Mouse (Mus musculus) limb, embryonic 12.5 days (tissue): ENCODE measurements around the gene Cd80. TPM values are rescaled to one million over a fixed set of nuclear protein-coding genes. Genes with fewer than 3 reads are reported as not detected.
"Not testable (repeated sequence)": the region's sequence is repeated elsewhere in the genome, so short reads cannot be mapped to it uniquely, and the experiment has no call there.

Experiments
- ATAC-seq: fragments of 200-750 bp; cut with Nextera tagmentation; 2 replicates; pipeline ENCODE4 v1.8.0; 2017; ENCODE audit warnings: low read depth, moderate TSS enrichment; ENCODE audit not compliant: insufficient number of reproducible peaks, insufficient read depth, low FRiP score, low TSS enrichment
- H3K27ac ChIP-seq: fragments of 300-500 bp; sonication (generic); 2 replicates; pipeline ENCODE4 v1.5.1; 2016; ENCODE audit warnings: mild to moderate bottlenecking, moderate library complexity
- H3K27me3 ChIP-seq: fragments of 300-500 bp; sonication (generic); 2 replicates; pipeline ENCODE4 v1.6.1; 2016; ENCODE audit warnings: mild to moderate bottlenecking, moderate library complexity
- H3K36me3 ChIP-seq: fragments of 300-500 bp; sonication (generic); 2 replicates; pipeline ENCODE4 v1.6.1; 2016; ENCODE audit warnings: mild to moderate bottlenecking, moderate library complexity
- H3K4me1 ChIP-seq: fragments of 300-500 bp; sonication (generic); replicated peaks from 2 replicates; pipeline ENCODE4 v1.6.1; 2016
- H3K4me2 ChIP-seq: fragments of 300-500 bp; sonication (generic); 2 replicates; pipeline ENCODE4 v1.6.1; 2016; ENCODE audit warnings: mild to moderate bottlenecking, moderate library complexity
- H3K4me3 ChIP-seq: fragments of 300-500 bp; sonication (generic); replicated peaks from 2 replicates; pipeline ENCODE4 v1.5.1; 2016; ENCODE audit warnings: mild to moderate bottlenecking
- H3K9ac ChIP-seq: fragments of 300-500 bp; sonication (generic); replicated peaks from 2 replicates; pipeline ENCODE4 v1.6.1; 2016; ENCODE audit warnings: mild to moderate bottlenecking, moderate library complexity
- H3K9me3 ChIP-seq: fragments of 300-500 bp; sonication (generic); 2 replicates; pipeline ENCODE4 v1.6.1; 2016; ENCODE audit warnings: mild to moderate bottlenecking, moderate library complexity
- WGBS: fragments of 180-500 bp; shearing (Covaris S2); methylation state at CpG from one replicate; pipeline ENCODE4 v1.1.7; 2016; 5-methylcytosine and 5-hydroxymethylcytosine counted together
- polyA plus RNA-seq: library from polyadenylated mRNA; unstranded; fragments of >200 nt; fragmentation: Nextera tagmentation; extraction: Ambion mirVana; gene quantifications from 2 replicates; pipeline ENCODE4 v1.2.1, GENCODE M21; 2016

Cd80 gene
- polyA plus RNA-seq, 1 experiment from 2014 or later: 0.41 TPM

- ATAC-seq: no peak
- WGBS: 85% methylated on average over 8 of the region's 8 CpGs
- H3K36me3 ChIP-seq: no peaks in the 10 kb centered on the region
- H3K4me2 ChIP-seq: no peak overlapping the region
- H3K9me3 ChIP-seq: no peaks in the 10 kb centered on the region
- H3K4me1 ChIP-seq: 0 out of 2 replicates have a peak, but pooled peaks cover 3% of the 10 kb centered on the region
- no peaks in the 10 kb centered on the region for H3K27me3 ChIP-seq
- no peak overlapping the region for H3K4me3 ChIP-seq
- no peak overlapping the region for H3K27ac ChIP-seq
- no peak overlapping the region for H3K9ac ChIP-seq
Observed at GRCm38 (mm10) chr16:38433514-38433913, 21.8 kb upstream of the Cd80 start.

GRCm38 (mm10) chr16:38434295-38434795 is 21.0 kb upstream of the Cd80 start:
- H3K36me3 ChIP-seq: no peaks in the 10 kb centered on the region
- H3K9ac ChIP-seq: no peak overlapping the region
- no peak overlapping the region for H3K27ac ChIP-seq
- H3K4me1 ChIP-seq: 0 out of 2 replicates have a peak, but pooled peaks cover 3% of the 10 kb centered on the region
- no peak overlapping the region for H3K4me2 ChIP-seq
- no peak for ATAC-seq
- H3K9me3 ChIP-seq: no peaks in the 10 kb centered on the region
- WGBS: 89% methylated on average over 4 of the region's 4 CpGs
- H3K27me3 ChIP-seq: no peaks in the 10 kb centered on the region
- H3K4me3 ChIP-seq: no peak overlapping the region

DNA sequence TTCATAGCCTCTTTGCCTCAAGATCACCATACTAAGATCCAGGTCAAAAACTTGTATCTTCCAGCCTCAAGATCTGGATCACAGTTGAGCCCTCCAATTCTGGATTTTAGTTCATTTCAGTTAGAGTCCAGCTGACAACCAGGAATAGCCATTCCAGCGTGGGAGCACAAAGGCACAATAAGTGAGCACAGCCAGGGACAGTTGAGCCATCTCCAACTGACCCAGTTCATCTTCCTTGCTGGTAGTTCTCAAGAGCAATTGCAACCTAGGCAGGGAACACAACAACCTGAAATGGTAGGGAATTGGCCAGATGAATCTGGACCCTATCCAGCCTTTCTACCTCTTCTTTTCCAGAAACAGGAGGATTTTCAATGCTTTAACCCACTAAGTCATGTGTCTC is 16.2 kb upstream of the Cd80 start:
- Histone ChIP-seq H3K27me3 (no peaks in the 10 kb centered on the region), H3K4me2 (no peak overlapping the region), H3K27ac (no peak overlapping the region), H3K4me1 (no peaks in the 10 kb centered on the region), H3K9me3 (no peaks in the 10 kb centered on the region), H3K9ac (no peak overlapping the region), H3K4me3 (no peak overlapping the region), H3K36me3 (peaks cover 18% of the 10 kb centered on the region)
- no peak for ATAC-seq
- WGBS: 91% methylated on average over 1 of the region's 1 CpGs

- no peak overlapping the region for H3K9ac ChIP-seq
- WGBS: 77% methylated on average over 6 of the region's 6 CpGs
- no peak for ATAC-seq
Observed at GRCm38 (mm10) chr16:38440403-38440802, 15.0 kb upstream of the Cd80 start.

DNA sequence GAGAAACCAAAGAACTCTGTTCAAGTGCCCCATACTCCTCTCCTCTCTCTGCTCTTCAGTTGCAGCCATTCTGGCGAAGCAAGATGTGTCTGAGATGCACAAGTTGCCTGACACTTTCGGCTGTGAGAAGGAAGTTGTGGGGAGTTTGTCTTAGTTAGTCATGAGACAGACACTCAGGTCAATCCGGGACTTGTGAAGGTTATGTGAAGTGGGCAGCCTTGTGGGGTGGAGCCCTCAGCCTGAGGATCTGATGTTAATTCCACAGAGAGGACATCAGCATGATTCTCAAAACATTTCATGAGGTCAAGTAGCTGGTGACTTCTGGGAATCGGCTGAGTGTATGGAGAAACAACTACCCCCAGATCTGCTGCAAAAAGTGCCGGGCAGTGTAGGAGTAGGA is 13.8 kb upstream of the Cd80 start:
- Histone ChIP-seq H3K36me3 (peaks cover 43% of the 10 kb centered on the region), H3K4me2 (no peak overlapping the region), H3K27ac (no peak overlapping the region), H3K4me3 (no peak overlapping the region), H3K27me3 (no peaks in the 10 kb centered on the region), H3K9me3 (no peaks in the 10 kb centered on the region), H3K4me1 (no peaks in the 10 kb centered on the region), H3K9ac (no peak overlapping the region)
- ATAC-seq: no peak
- WGBS: 91% methylated on average over 5 of the region's 5 CpGs

More at GRCm38 (mm10) chr16:38440403-38440802, 15.0 kb upstream of the Cd80 start:
- Histone ChIP-seq H3K9me3 (no peaks in the 10 kb centered on the region), H3K4me3 (no peak overlapping the region), H3K27me3 (no peaks in the 10 kb centered on the region), H3K36me3 (peaks cover 31% of the 10 kb centered on the region), H3K4me2 (no peak overlapping the region), H3K4me1 (no peaks in the 10 kb centered on the region), H3K27ac (no peak overlapping the region)

DNA sequence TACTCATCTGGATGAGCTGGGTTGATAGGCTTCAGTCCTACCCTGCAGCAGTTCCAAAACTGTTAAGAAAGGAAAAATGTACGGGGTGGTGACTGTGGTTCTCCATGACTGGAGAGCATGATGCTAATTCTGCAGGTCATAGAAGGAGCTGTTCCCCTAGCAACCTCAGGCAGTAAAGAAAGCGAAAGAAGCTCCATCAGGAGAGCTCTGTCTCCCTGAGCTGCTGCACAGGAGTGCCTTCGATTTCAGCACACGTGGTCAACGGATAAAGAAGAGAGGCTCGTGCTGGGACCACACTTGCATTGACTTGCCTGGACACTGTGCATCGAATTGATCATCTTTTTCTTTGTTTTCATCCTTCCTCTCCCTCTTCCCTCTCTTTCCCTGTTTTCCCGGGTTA is 13.1 kb upstream of the Cd80 start:
- WGBS: 90% methylated on average over 8 of the region's 8 CpGs
- H3K27me3 ChIP-seq: no peaks in the 10 kb centered on the region
- H3K36me3 ChIP-seq: peaks cover 49% of the 10 kb centered on the region

GRCm38 (mm10) chr16:38443721-38444464 is 11.5 kb upstream of the Cd80 start:
- no peak overlapping the region for H3K27ac ChIP-seq
- no peak for ATAC-seq
- H3K4me3 ChIP-seq: no peak overlapping the region
- WGBS: 96% methylated on average over 7 of the region's 7 CpGs
- peaks cover 65% of the 10 kb centered on the region for H3K36me3 ChIP-seq
- H3K4me2 ChIP-seq: no peak overlapping the region
- H3K4me1 ChIP-seq: 0 out of 2 replicates have a peak, but pooled peaks cover under 1% of the 10 kb centered on the region
- H3K9me3 ChIP-seq: no peaks in the 10 kb centered on the region
- no peak overlapping the region for H3K9ac ChIP-seq
- H3K27me3 ChIP-seq: no peaks in the 10 kb centered on the region

More for the DNA sequence above, 13.1 kb upstream of the Cd80 start:
- no peaks in the 10 kb centered on the region for H3K4me1 ChIP-seq
- ATAC-seq: no peak
- H3K4me3 ChIP-seq: no peak overlapping the region
- H3K4me2 ChIP-seq: no peak overlapping the region
- H3K27ac ChIP-seq: no peak overlapping the region
- H3K9ac ChIP-seq: no peak overlapping the region
- no peaks in the 10 kb centered on the region for H3K9me3 ChIP-seq

DNA sequence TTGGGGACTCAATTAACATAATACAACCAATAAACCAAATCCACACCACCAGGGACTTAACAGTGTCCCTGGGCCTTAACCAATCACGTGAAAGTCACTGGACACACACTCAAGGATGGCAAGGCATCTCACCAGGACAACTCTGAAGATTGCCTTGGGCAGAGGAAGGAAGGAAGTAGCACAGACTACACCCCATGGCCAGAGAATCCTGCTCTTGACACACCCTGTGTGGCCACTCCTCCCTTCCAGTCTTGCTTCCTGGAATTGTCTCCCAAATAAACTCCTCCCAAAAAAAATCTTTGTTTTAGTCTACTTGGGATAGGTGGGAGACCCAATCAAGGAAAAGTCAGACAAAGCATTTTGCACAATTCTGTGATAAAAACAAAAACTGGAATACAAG is 10.3 kb upstream of the Cd80 start:
- H3K4me1 ChIP-seq: 0 out of 2 replicates have a peak, but pooled peaks cover 3% of the 10 kb centered on the region
- H3K9me3 ChIP-seq: no peaks in the 10 kb centered on the region
- no peak for ATAC-seq
- H3K4me2 ChIP-seq: no peak overlapping the region
- H3K36me3 ChIP-seq: peaks cover 77% of the 10 kb centered on the region
- H3K4me3 ChIP-seq: no peak overlapping the region
- WGBS: 93% methylated on average over 1 of the region's 1 CpGs
- H3K27ac ChIP-seq: no peak overlapping the region
- no peaks in the 10 kb centered on the region for H3K27me3 ChIP-seq
- H3K9ac ChIP-seq: no peak overlapping the region

DNA sequence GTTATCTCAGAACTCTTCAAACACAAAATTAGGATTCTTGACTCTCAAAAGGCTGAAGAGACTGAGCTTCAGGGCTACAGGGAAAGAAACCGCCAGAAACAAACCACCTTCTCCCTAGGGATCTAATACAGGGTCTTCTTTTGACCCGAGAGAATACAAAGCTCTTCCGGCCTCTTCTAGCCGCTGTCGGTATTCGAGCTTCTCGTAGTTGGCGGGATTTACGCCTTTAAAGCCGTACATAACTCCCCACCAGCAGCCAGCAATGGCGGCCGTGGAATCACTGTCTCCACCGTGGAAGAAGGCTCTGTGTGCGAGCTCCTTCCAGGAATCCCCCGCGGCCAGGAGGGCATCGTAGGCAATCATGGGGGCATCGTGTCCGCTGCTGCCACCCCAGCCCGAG is 9.8 kb upstream of the Cd80 start:
- WGBS: 96% methylated on average over 20 of the region's 20 CpGs
- H3K4me1 ChIP-seq: 0 out of 2 replicates have a peak, but pooled peaks cover 5% of the 10 kb centered on the region

DNA sequence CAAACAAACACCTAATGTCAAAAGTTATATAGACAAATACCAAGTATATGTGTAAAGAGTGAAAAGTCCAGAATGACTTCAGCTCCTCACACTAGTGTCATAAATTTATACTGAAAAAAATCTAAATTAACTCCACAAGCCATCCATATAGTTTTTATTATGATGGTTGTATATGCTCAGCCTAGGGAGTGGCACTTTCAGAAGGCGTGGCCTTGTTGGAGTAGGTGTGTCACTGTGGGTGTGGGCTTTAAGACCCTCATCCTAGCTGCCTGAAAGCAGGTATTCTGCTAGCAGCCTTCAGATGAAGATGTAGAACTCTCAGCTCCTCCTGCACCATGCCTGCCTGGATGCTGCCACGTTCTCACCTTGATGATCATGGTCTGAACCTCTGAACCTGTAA is 9.2 kb upstream of the Cd80 start:
- H3K36me3 ChIP-seq: peaks cover 83% of the 10 kb centered on the region
- H3K27ac ChIP-seq, H3K27me3 ChIP-seq, H3K9me3 ChIP-seq, H3K4me1 ChIP-seq, H3K4me2 ChIP-seq, H3K4me3 ChIP-seq, H3K9ac ChIP-seq, ATAC-seq: not testable (repeated sequence)
- 91% methylated on average over 2 of the region's 2 CpGs for WGBS

More for the DNA sequence above, 9.8 kb upstream of the Cd80 start:
- no peaks in the 10 kb centered on the region for H3K9me3 ChIP-seq
- no peaks in the 10 kb centered on the region for H3K27me3 ChIP-seq
- no peak overlapping the region for H3K9ac ChIP-seq
- no peak overlapping the region for H3K27ac ChIP-seq
- H3K36me3 ChIP-seq: peaks cover 82% of the 10 kb centered on the region
- ATAC-seq: no peak
- no peak overlapping the region for H3K4me3 ChIP-seq
- no peak overlapping the region for H3K4me2 ChIP-seq

DNA sequence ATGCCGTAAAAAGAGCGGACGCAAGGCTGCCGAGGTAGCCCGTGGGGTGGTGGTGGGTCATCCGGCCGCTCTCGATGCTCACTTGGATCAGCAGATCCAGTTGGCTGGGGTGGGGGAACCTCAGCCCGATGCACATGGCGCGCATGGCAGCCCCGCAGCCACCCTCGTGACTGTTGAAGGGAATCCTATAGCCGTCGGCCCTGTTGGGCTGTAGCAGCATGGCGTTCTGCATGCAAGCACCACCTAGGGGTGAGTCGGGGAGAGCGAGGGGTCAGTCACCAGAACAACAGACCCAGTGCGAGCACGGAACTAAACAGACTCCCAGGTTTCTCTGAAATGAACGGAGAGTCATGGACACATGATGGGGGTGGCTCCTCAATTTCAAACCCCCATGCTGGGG is 8.0 kb upstream of the Cd80 start:
- 90% methylated on average over 21 of the region's 21 CpGs for WGBS
- no peak for ATAC-seq
- Histone ChIP-seq H3K9me3 (no peaks in the 10 kb centered on the region), H3K4me1 (peaks cover 14% of the 10 kb centered on the region), H3K9ac (no peak overlapping the region), H3K27ac (no peak overlapping the region), H3K36me3 (peaks cover 83% of the 10 kb centered on the region), H3K4me3 (no peak overlapping the region), H3K27me3 (no peaks in the 10 kb centered on the region), H3K4me2 (no peak overlapping the region)

GRCm38 (mm10) chr16:38448458-38448857 is 6.9 kb upstream of the Cd80 start:
- Histone ChIP-seq H3K4me3 (no peak overlapping the region), H3K36me3 (peaks cover 72% of the 10 kb centered on the region), H3K9ac (no peak overlapping the region), H3K27me3 (no peaks in the 10 kb centered on the region), H3K9me3 (no peaks in the 10 kb centered on the region), H3K4me2 (no peak overlapping the region), H3K4me1 (peaks cover 17% of the 10 kb centered on the region), H3K27ac (no peak overlapping the region)
- no peak for ATAC-seq
- WGBS: 82% methylated on average over 12 of the region's 12 CpGs
